Mouse (Mus musculus) right cerebral cortex, adult 18-20 months (tissue): ENCODE measurements around the gene Plscr1.

ENCODE experiments used
- DNase-seq: peaks from one replicate; pipeline ENCODE4 v3.0.0; 2022; ENCODE audit warnings: mixed read lengths

Gene Plscr1

GRCm38 (mm10) chr9:92260481-92261159 is 11.1 kb downstream of the Plscr1 start:
- DNase-seq = no peak

- DNase-seq = no peak
Measured at GRCm38 (mm10) chr9:92265719-92266118, 16.2 kb downstream of the Plscr1 start.

- no peak for DNase-seq
Measured at GRCm38 (mm10) chr9:92266558-92267171, 17.1 kb downstream of the Plscr1 start.

GRCm38 (mm10) chr9:92267732-92268131 is 18.2 kb downstream of the Plscr1 start:
- no peak for DNase-seq

- DNase-seq = no peak
Measured at GRCm38 (mm10) chr9:92269829-92270404, 20.4 kb downstream of the Plscr1 start.

- peak; percentile 6 for DNase-seq
Measured at GRCm38 (mm10) chr9:92270927-92271326, 21.4 kb downstream of the Plscr1 start.

- no peak for DNase-seq
Measured at GRCm38 (mm10) chr9:92272650-92273049, 23.1 kb downstream of the Plscr1 start.

- DNase-seq = no peak
Measured at GRCm38 (mm10) chr9:92273271-92273670, 23.7 kb downstream of the Plscr1 start.

GRCm38 (mm10) chr9:92273956-92274762 is 24.6 kb downstream of the Plscr1 start:
- no peak for DNase-seq

- DNase-seq = no peak
Measured at GRCm38 (mm10) chr9:92275486-92276207, 26.1 kb downstream of the Plscr1 start, which contains the start of gene Plscr2. Plscr2 (plus strand) TSS chr9:92275602.

- no peak for DNase-seq
Measured at GRCm38 (mm10) chr9:92276360-92276759, 26.8 kb downstream of the Plscr1 start.

- no peak for DNase-seq
Measured at GRCm38 (mm10) chr9:92280048-92280447, 30.5 kb downstream of the Plscr1 start.

GRCm38 (mm10) chr9:92282563-92283171 is 33.1 kb downstream of the Plscr1 start:
- no peak for DNase-seq

GRCm38 (mm10) chr9:92289675-92290074 is 40.1 kb downstream of the Plscr1 start:
- no peak for DNase-seq

GRCm38 (mm10) chr9:92292169-92292568 is 42.6 kb downstream of the Plscr1 start:
- DNase-seq = no peak

- DNase-seq = peak; percentile 19
Measured at GRCm38 (mm10) chr9:92292922-92293321, 43.4 kb downstream of the Plscr1 start.

GRCm38 (mm10) chr9:92293560-92294548 is 44.3 kb downstream of the Plscr1 start:
- no peak for DNase-seq

- DNase-seq = no peak
Measured at GRCm38 (mm10) chr9:92298288-92298687, 48.7 kb downstream of the Plscr1 start.

GRCm38 (mm10) chr9:92301213-92301612 is 51.7 kb downstream of the Plscr1 start:
- no peak for DNase-seq

- DNase-seq = no peak
Measured at GRCm38 (mm10) chr9:92305075-92305474, 55.5 kb downstream of the Plscr1 start.
